Mouse (Mus musculus) liver, embryonic 14.5 days (tissue): ENCODE measurements around the gene Mgat4c. TPM values are rescaled to one million over a fixed set of nuclear protein-coding genes. Genes with fewer than 3 reads are reported as not detected.

Source experiments
- ATAC-seq: fragments of 200-750 bp; cut with Nextera tagmentation; 2 replicates; pipeline ENCODE4 v1.8.0; 2017; ENCODE audit warnings: moderate number of reproducible peaks, mild to moderate bottlenecking, moderate library complexity; ENCODE audit not compliant: insufficient read depth
- DNase-seq, 3 experiments: peaks; one replicate each; pipeline ENCODE4 v3.0.0-alpha.2; 2012 to 2013; ENCODE audit warnings: low read depth in 3 of 3, low spot score in 3 of 3
- H3K27ac ChIP-seq: fragments of 300-500 bp; sonication (generic); 2 replicates; pipeline ENCODE4 v1.5.1; 2014; ENCODE audit warnings: moderate library complexity, mild to moderate bottlenecking, control low read depth, inconsistent platforms
- H3K27me3 ChIP-seq: fragments of 300-500 bp; sonication (generic); 2 replicates; pipeline ENCODE4 v1.6.1; 2014; ENCODE audit warnings: mild to moderate bottlenecking, low read length, moderate library complexity; ENCODE audit not compliant: control insufficient read depth, insufficient read depth
- H3K36me3 ChIP-seq: fragments of 300-500 bp; sonication (generic); replicated peaks from 2 replicates; pipeline ENCODE4 v1.6.1; 2014; ENCODE audit warnings: low read depth; ENCODE audit not compliant: control insufficient read depth, insufficient read depth
- H3K4me1 ChIP-seq, 2 experiments: fragments of 200-500 bp in 1 of 2; fragments of 300-500 bp in 1 of 2; sonication (generic) in 1 of 2; replicated peaks; 2 replicates each; pipeline ENCODE4 v1.6.1; 2012 to 2014; ENCODE audit warnings: antibody characterized with exemption in 1 of 2, inconsistent platforms in 1 of 2, low read length in 1 of 2; ENCODE audit not compliant: control insufficient read depth in 2 of 2, insufficient read depth in 2 of 2
- H3K4me2 ChIP-seq: fragments of 300-500 bp; sonication (generic); 2 replicates; pipeline ENCODE4 v1.6.1; 2014; ENCODE audit warnings: low read depth, mild to moderate bottlenecking, control low read depth, moderate library complexity
- H3K4me3 ChIP-seq, 2 experiments: fragments of 200-500 bp in 1 of 2; fragments of 300-500 bp in 1 of 2; sonication (generic) in 1 of 2; 2 replicates each; pipeline ENCODE4 v1.5.1; 2012 to 2014; ENCODE audit warnings: low read depth in 2 of 2, low read length in 2 of 2, mild to moderate bottlenecking in 2 of 2, control low read depth in 1 of 2, inconsistent platforms in 1 of 2, moderate library complexity in 1 of 2; ENCODE audit not compliant: insufficient read depth in 1 of 2
- H3K9ac ChIP-seq: fragments of 300-500 bp; sonication (generic); replicated peaks from 2 replicates; pipeline ENCODE4 v1.6.1; 2014; ENCODE audit warnings: mild to moderate bottlenecking, control low read depth, moderate library complexity
- H3K9me3 ChIP-seq: fragments of 300-500 bp; sonication (generic); 2 replicates; pipeline ENCODE4 v1.6.1; 2016; ENCODE audit warnings: low read length, mixed read lengths; ENCODE audit not compliant: control insufficient read depth
- CTCF ChIP-seq: IDR thresholded peaks from 2 replicates; pipeline ENCODE4 v1.5.1; 2016; ENCODE audit warnings: antibody characterized with exemption, low read depth, control low read depth
- EP300 ChIP-seq: IDR thresholded peaks from 2 replicates; pipeline ENCODE4 v1.6.1; 2016; ENCODE audit warnings: antibody characterized with exemption, low read depth
- WGBS: fragments of 180-500 bp; shearing (Covaris S2); extraction: QIAGEN DNeasy Blood & Tissue Kit; methylation state at CpG from one replicate; pipeline ENCODE4 v1.1.7; 2014; ENCODE audit not compliant: insufficient replicate concordance; 5-methylcytosine and 5-hydroxymethylcytosine counted together
- polyA plus RNA-seq, 2 experiments: library from polyadenylated mRNA; depleted of rRNA in 1 of 2; stranded (reverse) in 1 of 2; unstranded in 1 of 2; fragments of >200 nt; fragmentation: Nextera tagmentation in 1 of 2; extraction: Ambion mirVana in 1 of 2; gene quantifications; 2 replicates each; pipeline versions ENCODE4 v1.2.1 to v1.2.3; 2012 to 2014

Gene Mgat4c
- polyA plus RNA-seq, 2 experiments, result not detected

DNA sequence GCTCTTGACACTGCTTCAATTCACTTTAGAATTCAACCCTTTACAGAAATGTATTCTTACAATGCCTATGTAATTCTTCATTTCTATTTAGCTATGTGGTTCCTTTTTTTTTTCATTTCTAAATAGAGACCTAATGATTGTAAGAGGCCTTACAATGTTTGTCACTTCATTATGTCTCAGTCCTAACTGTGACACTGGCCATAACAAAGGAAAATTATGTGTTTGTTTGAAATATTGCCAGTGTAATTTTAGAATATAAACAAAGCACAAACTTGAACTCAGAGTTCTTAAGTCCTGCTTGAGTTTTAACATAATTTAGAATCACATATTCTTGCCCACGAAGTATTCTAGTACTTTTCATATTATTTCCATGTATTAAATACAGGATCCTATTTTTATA lies 510.4 kb downstream of the Mgat4c start:
- Histone ChIP-seq H3K9ac (no peak overlapping the region), H3K27me3 (no peaks in the 10 kb centered on the region), H3K4me3 (no peak overlapping the region), H3K4me2 (no peak overlapping the region), H3K36me3 (no peaks in the 10 kb centered on the region), H3K4me1 (no peaks in the 10 kb centered on the region), H3K27ac (no peak overlapping the region), H3K9me3 (no peaks in the 10 kb centered on the region)
- TF ChIP-seq CTCF (no peak), EP300 (no peak)
- ATAC-seq (no peak), DNase-seq (no peak)
- 46% methylated on average over 1 of the region's 1 CpGs for WGBS

DNA sequence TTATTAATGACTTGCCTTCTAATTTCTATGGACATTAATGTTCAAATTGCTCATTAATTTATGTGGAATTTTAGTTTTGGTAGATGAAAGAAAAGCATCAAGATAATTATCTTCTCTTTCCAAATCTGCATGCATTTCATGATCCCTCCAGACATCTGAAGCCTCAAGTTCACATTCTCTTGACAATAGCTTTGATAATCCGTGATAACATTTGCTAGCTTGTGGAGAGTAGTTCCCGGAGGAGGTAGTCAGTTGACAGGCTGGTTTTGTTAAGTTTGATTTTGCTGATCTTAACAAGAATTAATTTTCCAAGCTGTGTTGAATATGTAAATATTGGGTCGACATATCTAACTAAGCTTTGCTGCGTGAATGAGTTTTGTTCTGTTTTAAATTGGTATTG lies 515.6 kb downstream of the Mgat4c start:
- TF ChIP-seq CTCF (no peak), EP300 (no peak)
- Histone ChIP-seq H3K4me2 (no peak overlapping the region), H3K27ac (no peak overlapping the region), H3K27me3 (no peaks in the 10 kb centered on the region), H3K4me1 (no peaks in the 10 kb centered on the region), H3K9me3 (no peaks in the 10 kb centered on the region), H3K9ac (no peak overlapping the region), H3K36me3 (no peaks in the 10 kb centered on the region), H3K4me3 (no peak overlapping the region)
- ATAC-seq (no peak), DNase-seq (no peak)
- WGBS, result 62% methylated on average over 4 of the region's 4 CpGs

DNA sequence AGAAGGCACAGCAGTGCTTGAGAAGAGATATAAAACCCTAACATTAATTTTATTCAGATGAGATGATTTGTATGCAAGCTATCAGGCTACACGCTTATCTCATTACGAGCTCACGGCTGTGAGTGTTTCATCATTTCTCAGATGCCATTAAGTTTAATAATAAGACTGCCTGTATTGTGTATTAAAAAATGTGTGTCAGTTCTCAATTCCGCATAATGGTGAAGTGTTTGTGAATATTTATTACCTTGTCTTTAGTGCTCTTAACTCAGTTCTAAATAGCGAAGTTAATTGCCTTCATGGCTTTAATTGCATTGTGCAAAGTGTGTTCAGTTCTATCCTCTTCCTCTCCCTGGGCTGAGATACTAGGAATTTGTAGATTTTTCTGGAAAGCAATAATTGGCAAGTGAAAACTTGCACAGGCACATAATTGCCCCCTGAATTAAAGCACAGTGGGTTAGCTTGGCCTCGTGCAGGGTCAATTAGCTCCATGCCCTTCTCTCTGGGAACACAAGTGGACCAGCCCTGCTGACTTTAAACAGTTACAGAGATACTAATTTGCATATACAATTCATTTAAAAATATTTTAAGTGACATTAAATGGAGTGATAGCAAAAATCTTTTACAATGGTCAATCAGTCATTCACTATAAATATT lies 557.4 kb downstream of the Mgat4c start:
- Histone ChIP-seq H3K4me3 (no peak overlapping the region), H3K9ac (no peak overlapping the region), H3K27me3 (no peaks in the 10 kb centered on the region), H3K9me3 (no peaks in the 10 kb centered on the region), H3K27ac (no peak overlapping the region), H3K36me3 (no peaks in the 10 kb centered on the region), H3K4me1 (no peaks in the 10 kb centered on the region), H3K4me2 (no peak overlapping the region)
- 61% methylated on average over 6 of the region's 6 CpGs for WGBS
- ATAC-seq (no peak), DNase-seq (no peak)
- TF ChIP-seq EP300, result no peak
- TF ChIP-seq CTCF, result no peak

GRCm38 (mm10) chr10:102243897-102244296 lies 562.6 kb downstream of the Mgat4c start:
- no peak overlapping the region for H3K4me2 ChIP-seq
- H3K4me1 ChIP-seq, result no peaks in the 10 kb centered on the region
- no peak overlapping the region for H3K9ac ChIP-seq
- H3K36me3 ChIP-seq, result no peaks in the 10 kb centered on the region
- H3K27me3 ChIP-seq, result no peaks in the 10 kb centered on the region
- DNase-seq (no peak), ATAC-seq (no peak)
- no peak overlapping the region for H3K4me3 ChIP-seq
- no peak overlapping the region for H3K27ac ChIP-seq
- no peaks in the 10 kb centered on the region for H3K9me3 ChIP-seq
- TF ChIP-seq CTCF (no peak), EP300 (no peak)

GRCm38 (mm10) chr10:102244601-102245000 lies 563.3 kb downstream of the Mgat4c start:
- 57% methylated on average over 5 of the region's 5 CpGs for WGBS
- no peaks in the 10 kb centered on the region for H3K4me1 ChIP-seq
- H3K9ac ChIP-seq, result no peak overlapping the region
- H3K9me3 ChIP-seq, result no peaks in the 10 kb centered on the region
- no peak for ATAC-seq
- H3K4me2 ChIP-seq, result no peak overlapping the region
- H3K27ac ChIP-seq, result no peak overlapping the region
- H3K36me3 ChIP-seq, result no peaks in the 10 kb centered on the region
- H3K4me3 ChIP-seq, result no peak overlapping the region
- TF ChIP-seq EP300 (no peak), CTCF (no peak)
- no peak for DNase-seq
- no peaks in the 10 kb centered on the region for H3K27me3 ChIP-seq
